Mouse (Mus musculus) limb, embryonic 10.5 days (tissue): ENCODE results near the gene Lrrc10b. TPM values are rescaled to one million over a fixed set of nuclear protein-coding genes. Genes with fewer than 3 reads are reported as not detected.

Source experiments
- DNase-seq: peaks from one replicate; pipeline ENCODE4 v3.0.0-alpha.2; 2017; ENCODE audit warnings: low spot score
- H3K27ac ChIP-seq: fragments of 300-500 bp; sonication (generic); 2 replicates; pipeline ENCODE4 v1.5.1; 2016; ENCODE audit warnings: mild to moderate bottlenecking
- H3K27me3 ChIP-seq: fragments of 300-500 bp; sonication (generic); 2 replicates; pipeline ENCODE4 v1.6.1; 2016; ENCODE audit warnings: low read depth, mild to moderate bottlenecking; ENCODE audit not compliant: poor library complexity, severe bottlenecking
- H3K36me3 ChIP-seq: fragments of 300-500 bp; sonication (generic); 2 replicates; pipeline ENCODE4 v1.6.1; 2016; ENCODE audit warnings: mild to moderate bottlenecking, moderate library complexity
- H3K4me1 ChIP-seq: fragments of 300-500 bp; sonication (generic); 2 replicates; pipeline ENCODE4 v1.6.1; 2016
- H3K4me3 ChIP-seq: fragments of 300-500 bp; sonication (generic); 2 replicates; pipeline ENCODE4 v1.5.1; 2016; ENCODE audit warnings: mild to moderate bottlenecking, moderate library complexity
- H3K9me3 ChIP-seq: fragments of 300-500 bp; sonication (generic); replicated peaks from 2 replicates; pipeline ENCODE4 v1.6.1; 2016; ENCODE audit warnings: mild to moderate bottlenecking
- WGBS: fragments of 180-500 bp; shearing (Covaris S2); methylation state at CpG from one replicate; pipeline ENCODE4 v1.1.7; 2016; 5-methylcytosine and 5-hydroxymethylcytosine counted together
- polyA plus RNA-seq: library from polyadenylated mRNA; unstranded; fragments of >200 nt; fragmentation: Nextera tagmentation; extraction: Ambion mirVana; gene quantifications from 2 replicates; pipeline ENCODE4 v1.2.1, GENCODE M21; 2016

The Lrrc10b gene
- polyA plus RNA-seq, 1 experiment from 2014 or later: 0.11 TPM

GRCm38 (mm10) chr19:10417436-10417835 is 39.8 kb downstream of the Lrrc10b start:
- H3K36me3 ChIP-seq: no peaks in the 10 kb centered on the region
- 87% methylated on average over 12 of the region's 12 CpGs for WGBS
- no peaks in the 10 kb centered on the region for H3K9me3 ChIP-seq
- H3K27ac ChIP-seq: no peak overlapping the region
- H3K4me3 ChIP-seq: no peak overlapping the region
- H3K27me3 ChIP-seq: peaks cover 42% of the 10 kb centered on the region
- DNase-seq: no peak
- H3K4me1 ChIP-seq: peaks cover 42% of the 10 kb centered on the region

- WGBS: 55% methylated on average over 8 of the region's 8 CpGs
- Histone ChIP-seq H3K27me3 (peaks cover 43% of the 10 kb centered on the region), H3K9me3 (no peaks in the 10 kb centered on the region), H3K4me1 (peaks cover 37% of the 10 kb centered on the region), H3K27ac (no peak overlapping the region), H3K4me3 (no peak overlapping the region), H3K36me3 (no peaks in the 10 kb centered on the region)
- DNase-seq: no peak
Observed at GRCm38 (mm10) chr19:10416889-10417288, 40.4 kb downstream of the Lrrc10b start.

- peaks cover 31% of the 10 kb centered on the region for H3K4me1 ChIP-seq
- 79% methylated on average over 5 of the region's 5 CpGs for WGBS
- H3K27ac ChIP-seq: no peak overlapping the region
- no peak for DNase-seq
- H3K27me3 ChIP-seq: peaks cover 32% of the 10 kb centered on the region
- no peaks in the 10 kb centered on the region for H3K36me3 ChIP-seq
- no peak overlapping the region for H3K4me3 ChIP-seq
- no peaks in the 10 kb centered on the region for H3K9me3 ChIP-seq
Observed at GRCm38 (mm10) chr19:10415508-10415907, 41.8 kb downstream of the Lrrc10b start.

GRCm38 (mm10) chr19:10413701-10414242 is 43.5 kb downstream of the Lrrc10b start:
- Histone ChIP-seq H3K9me3 (no peaks in the 10 kb centered on the region), H3K4me3 (peak overlapping the region; percentile 49), H3K4me1 (peaks cover 25% of the 10 kb centered on the region), H3K27me3 (peaks cover 25% of the 10 kb centered on the region; the same call in 1 of the 2 replicates), H3K27ac (peak overlapping the region; percentile 64), H3K36me3 (no peaks in the 10 kb centered on the region)
- under 1% methylated on average over 18 of the region's 19 CpGs for WGBS
- peak; percentile 86 for DNase-seq

Other genes with a start within 250 kb of the Lrrc10b start
- 6.8 and 8.4 TPM in 2 replicates for gene Myrf, start 216.7 kb downstream of the Lrrc10b start, polyA plus RNA-seq
- 1.8 and 2.2 TPM in 2 replicates for gene Dagla, start 152.6 kb downstream of the Lrrc10b start, polyA plus RNA-seq
- gene Syt7, start 68.4 kb downstream of the Lrrc10b start, polyA plus RNA-seq: 0.33 and 0.41 TPM in 2 replicates
- not detected in 2 replicates for gene Ppp1r32, start 25.5 kb upstream of the Lrrc10b start, polyA plus RNA-seq
- gene Cpsf7, start 67.8 kb upstream of the Lrrc10b start, polyA plus RNA-seq: 53.7 and 58.2 TPM in 2 replicates
- gene Sdhaf2, start 68.7 kb upstream of the Lrrc10b start, polyA plus RNA-seq: 64.7 and 70.2 TPM in 2 replicates
- gene Tmem216, start 98.8 kb upstream of the Lrrc10b start, polyA plus RNA-seq: 60.0 and 62.2 TPM in 2 replicates
- 14.0 and 16.3 TPM in 2 replicates for gene Cyb561a3, start 119.7 kb upstream of the Lrrc10b start, polyA plus RNA-seq
- gene Tmem138, start 119.9 kb upstream of the Lrrc10b start, polyA plus RNA-seq: 52.2 and 55.5 TPM in 2 replicates
- 443 and 508 TPM in 2 replicates for gene Ddb1, start 147.9 kb upstream of the Lrrc10b start, polyA plus RNA-seq
- 19.7 and 22.8 TPM in 2 replicates for gene Tkfc, start 148.2 kb upstream of the Lrrc10b start, polyA plus RNA-seq
- 1.8 and 2.8 TPM in 2 replicates for gene Vwce, start 176.7 kb upstream of the Lrrc10b start, polyA plus RNA-seq
- gene Pga5, start 220.6 kb upstream of the Lrrc10b start, polyA plus RNA-seq: not detected in 2 replicates
- gene Vps37c, start 231.3 kb upstream of the Lrrc10b start, polyA plus RNA-seq: 34.3 and 37.7 TPM in 2 replicates